Mouse (Mus musculus) megakaryocyte, embryonic 14.5 days (primary cell): ENCODE results near the gene Obscn.

Experiments used
- FLI1 ChIP-seq: IDR thresholded peaks from 2 replicates; pipeline ENCODE4 v1.6.1; 2012; ENCODE audit warnings: low read length, inconsistent platforms, mixed read lengths
- GATA1 ChIP-seq: IDR thresholded peaks from 3 replicates; pipeline ENCODE4 v1.6.1; 2012; ENCODE audit warnings: mixed read lengths, low read length, inconsistent platforms, borderline replicate concordance

- no peak for TF ChIP-seq GATA1
- no peak for TF ChIP-seq FLI1
These were observed 157.5 kb downstream of the Obscn start for GRCm38 (mm10) chr11:58978706-58979030.
